Mouse (Mus musculus) hindbrain, embryonic 10.5 days (tissue): Measurements from ENCODE around the gene Fam160b1. TPM values are rescaled to one million over a fixed set of nuclear protein-coding genes. Genes with fewer than 3 reads are reported as not detected.

Source experiments
- DNase-seq: peaks from one replicate; pipeline ENCODE4 v3.0.0-alpha.2; 2017; ENCODE audit warnings: low spot score
- H3K27ac ChIP-seq: fragments of 300-500 bp; sonication (generic); 2 replicates; pipeline ENCODE4 v1.5.1; 2016; ENCODE audit warnings: mild to moderate bottlenecking, moderate library complexity
- H3K27me3 ChIP-seq: fragments of 300-500 bp; sonication (generic); 2 replicates; pipeline ENCODE4 v1.6.1; 2016; ENCODE audit warnings: mild to moderate bottlenecking; ENCODE audit not compliant: poor library complexity, insufficient read depth, severe bottlenecking
- H3K36me3 ChIP-seq: fragments of 300-500 bp; sonication (generic); 2 replicates; pipeline ENCODE4 v1.6.1; 2016; ENCODE audit warnings: mild to moderate bottlenecking, moderate library complexity
- H3K4me1 ChIP-seq: fragments of 300-500 bp; sonication (generic); replicated peaks from 2 replicates; pipeline ENCODE4 v1.6.1; 2016; ENCODE audit warnings: mild to moderate bottlenecking
- H3K4me3 ChIP-seq: fragments of 300-500 bp; sonication (generic); 2 replicates; pipeline ENCODE4 v1.5.1; 2016; ENCODE audit warnings: mild to moderate bottlenecking, moderate library complexity
- H3K9me3 ChIP-seq: fragments of 300-500 bp; sonication (generic); 2 replicates; pipeline ENCODE4 v1.6.1; 2016; ENCODE audit warnings: mild to moderate bottlenecking, moderate library complexity
- WGBS: fragments of 180-500 bp; shearing (Covaris S2); methylation state at CpG from one replicate; pipeline ENCODE4 v1.1.7; 2016; 5-methylcytosine and 5-hydroxymethylcytosine counted together
- polyA plus RNA-seq: library from polyadenylated mRNA; unstranded; fragments of >200 nt; fragmentation: Nextera tagmentation; extraction: Ambion mirVana; gene quantifications from 2 replicates; pipeline ENCODE4 v1.2.1, GENCODE M21; 2016

Fam160b1 gene
- polyA plus RNA-seq, 1 experiment from 2014 or later = 12.8 TPM

DNA sequence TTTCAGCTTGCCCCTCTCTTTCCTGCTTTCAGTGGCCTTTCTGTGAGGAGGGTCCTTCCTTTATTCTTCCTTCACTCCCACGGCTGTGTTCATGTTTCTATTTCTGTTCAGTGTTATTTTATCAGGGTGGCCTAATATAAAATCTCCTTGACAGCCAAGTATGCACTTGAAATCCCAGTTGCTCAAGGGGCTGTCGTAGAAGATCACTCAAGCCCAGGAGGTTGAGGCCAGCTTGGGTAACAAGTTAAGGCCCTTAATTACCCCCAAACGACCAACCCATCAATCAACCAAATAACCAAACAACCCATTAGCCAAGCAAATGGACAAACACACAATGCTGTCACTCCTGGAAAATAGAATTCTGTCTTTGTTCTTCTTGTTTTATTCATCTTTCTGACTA is 62.9 kb downstream of the Fam160b1 start:
- no peak overlapping the region for H3K4me3 ChIP-seq

DNA sequence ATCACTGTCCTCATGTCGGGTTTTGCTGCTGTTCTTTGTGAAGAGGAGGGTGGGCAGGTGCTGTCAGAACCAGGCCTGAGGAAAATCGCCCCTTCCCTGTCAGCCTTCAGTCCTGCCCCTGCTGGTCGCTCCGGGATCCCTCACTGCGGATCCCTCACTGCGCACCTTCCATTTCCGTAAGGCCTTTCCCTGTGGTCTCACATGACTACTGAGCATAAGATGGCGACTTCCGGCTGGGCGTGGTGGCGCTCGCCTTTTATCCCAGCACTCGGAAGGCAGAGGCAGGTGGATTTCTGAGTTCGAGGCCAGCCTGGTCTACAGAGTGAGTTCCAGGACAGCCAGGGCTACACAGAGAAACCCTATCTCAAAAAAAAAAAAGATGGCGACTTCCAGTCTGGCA is 64.8 kb downstream of the Fam160b1 start:
- H3K27me3 ChIP-seq = no peaks in the 10 kb centered on the region
- DNase-seq = no peak
- H3K9me3 ChIP-seq = no peaks in the 10 kb centered on the region
- H3K4me3 ChIP-seq = no peak overlapping the region
- no peaks in the 10 kb centered on the region for H3K4me1 ChIP-seq
- H3K36me3 ChIP-seq = no peaks in the 10 kb centered on the region
- H3K27ac ChIP-seq = no peak overlapping the region
- 95% methylated on average over 15 of the region's 15 CpGs for WGBS

More for the DNA sequence above, 62.9 kb downstream of the Fam160b1 start:
- no peak for DNase-seq
- H3K9me3 ChIP-seq = no peaks in the 10 kb centered on the region
- H3K27ac ChIP-seq = no peak overlapping the region
- no peaks in the 10 kb centered on the region for H3K27me3 ChIP-seq
- WGBS = 54% methylated on average over 3 of the region's 3 CpGs
- peaks cover 4% of the 10 kb centered on the region for H3K4me1 ChIP-seq
- no peaks in the 10 kb centered on the region for H3K36me3 ChIP-seq

DNA sequence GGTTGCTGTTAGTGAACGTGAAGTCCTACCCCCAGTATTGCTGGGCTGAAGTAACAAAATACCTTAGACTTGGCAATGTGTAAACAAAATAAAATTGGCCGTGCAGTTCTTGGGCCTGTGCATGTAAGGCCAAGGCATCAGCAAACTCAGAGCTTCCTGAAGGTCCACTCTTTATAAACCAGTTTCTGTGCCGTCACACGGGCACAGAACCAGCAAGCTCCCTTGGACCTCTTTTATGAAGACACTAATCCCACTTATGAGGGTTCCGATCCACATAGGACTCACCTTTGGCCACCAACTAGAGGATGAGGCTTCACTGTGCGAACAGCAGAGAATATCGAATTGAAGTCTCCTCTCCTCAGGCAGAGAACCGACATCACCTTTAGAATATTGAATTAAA is 66.4 kb downstream of the Fam160b1 start:
- no peak for DNase-seq
- H3K4me3 ChIP-seq = no peak overlapping the region
- 93% methylated on average over 8 of the region's 8 CpGs for WGBS
- no peaks in the 10 kb centered on the region for H3K27me3 ChIP-seq
- no peak overlapping the region for H3K27ac ChIP-seq
- no peaks in the 10 kb centered on the region for H3K36me3 ChIP-seq
- 0 out of 2 replicates have a peak, but pooled peaks cover 3% of the 10 kb centered on the region for H3K4me1 ChIP-seq
- H3K9me3 ChIP-seq = no peaks in the 10 kb centered on the region

DNA sequence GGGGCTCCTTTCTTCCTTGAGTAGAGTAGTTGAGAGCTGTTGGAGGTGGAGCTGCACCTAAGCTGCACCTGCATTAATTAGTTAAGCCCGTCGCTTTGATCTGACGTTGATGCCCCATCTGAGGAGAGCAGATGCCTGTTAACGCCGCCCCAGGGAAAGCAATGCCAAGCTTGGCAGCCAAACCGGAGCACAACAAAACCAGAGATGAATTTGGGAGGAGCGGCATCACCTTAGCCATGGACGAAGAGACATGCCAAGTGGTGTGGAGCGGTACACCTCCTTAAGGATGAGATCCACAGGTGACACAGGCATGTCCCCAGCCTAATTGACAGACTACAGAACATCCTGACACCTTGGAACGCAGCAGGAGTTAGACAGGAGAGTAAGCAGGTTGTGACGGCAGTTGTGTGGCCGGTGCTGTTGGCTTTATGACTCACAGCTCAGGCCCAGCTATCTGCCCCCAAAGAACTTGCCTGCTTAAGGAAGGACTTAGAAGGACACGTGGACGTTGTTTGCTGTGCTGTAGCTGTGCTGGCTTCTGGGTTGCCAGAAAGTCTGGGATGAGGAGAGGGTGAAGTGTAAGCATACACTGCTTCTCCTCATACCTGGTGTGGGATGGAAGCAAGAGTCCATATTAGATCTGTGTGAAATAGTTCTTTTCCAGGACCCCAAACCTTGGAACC is 67.4 kb downstream of the Fam160b1 start:
- H3K4me3 ChIP-seq = no peak overlapping the region
- no peaks in the 10 kb centered on the region for H3K36me3 ChIP-seq
- H3K27ac ChIP-seq = no peak overlapping the region
- no peaks in the 10 kb centered on the region for H3K9me3 ChIP-seq
- no peaks in the 10 kb centered on the region for H3K27me3 ChIP-seq
- DNase-seq = no peak
- 0 out of 2 replicates have a peak, but pooled peaks cover 3% of the 10 kb centered on the region for H3K4me1 ChIP-seq
- WGBS = 79% methylated on average over 14 of the region's 14 CpGs

DNA sequence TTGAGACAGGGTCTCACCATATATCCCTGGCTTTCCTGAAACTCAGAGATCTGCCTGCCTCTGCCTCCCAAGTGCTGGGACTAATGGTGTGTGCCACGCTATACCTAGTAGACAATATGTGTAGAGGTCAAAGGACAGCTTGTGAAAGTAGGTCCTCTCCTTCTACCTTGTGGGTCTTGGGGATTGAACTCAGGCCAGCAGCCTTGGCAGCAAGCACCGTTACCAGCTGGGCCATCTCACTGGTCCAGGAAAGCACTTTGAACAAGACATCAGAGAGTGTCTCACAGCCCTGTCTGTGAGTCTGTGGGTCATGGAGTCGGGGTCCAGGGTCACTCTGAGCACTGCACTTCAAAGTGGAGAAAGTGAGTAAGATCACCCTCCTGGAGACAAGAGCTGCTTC is 68.2 kb downstream of the Fam160b1 start:
- Histone ChIP-seq H3K4me1 (0 out of 2 replicates have a peak, but pooled peaks cover 3% of the 10 kb centered on the region), H3K36me3 (no peaks in the 10 kb centered on the region), H3K4me3 (no peak overlapping the region), H3K9me3 (no peaks in the 10 kb centered on the region), H3K27me3 (no peaks in the 10 kb centered on the region), H3K27ac (no peak overlapping the region)
- no peak for DNase-seq
- 86% methylated on average over 3 of the region's 3 CpGs for WGBS

DNA sequence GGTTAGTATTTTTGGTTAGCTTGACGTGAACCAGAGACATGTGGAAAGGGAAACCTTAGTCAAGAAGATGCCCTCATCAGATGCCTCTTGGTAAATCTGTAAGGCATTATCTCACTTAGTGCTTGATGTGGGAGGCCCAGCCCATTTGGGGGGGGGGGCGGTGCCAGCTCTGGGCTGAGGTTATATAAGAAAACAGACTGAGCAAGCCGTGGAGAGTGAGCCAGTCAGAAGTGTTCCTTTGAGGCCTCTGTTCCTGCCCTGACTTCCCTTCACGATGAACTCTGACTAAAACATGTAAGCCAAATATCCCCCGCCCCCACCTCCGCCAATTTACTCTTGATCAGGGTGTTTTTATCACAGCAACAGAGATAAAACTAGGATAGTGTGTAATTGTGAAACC is 69.4 kb downstream of the Fam160b1 start:
- Histone ChIP-seq H3K4me1 (0 out of 2 replicates have a peak, but pooled peaks cover 3% of the 10 kb centered on the region), H3K4me3 (no peak overlapping the region), H3K27me3 (no peaks in the 10 kb centered on the region), H3K9me3 (no peaks in the 10 kb centered on the region), H3K36me3 (no peaks in the 10 kb centered on the region), H3K27ac (no peak overlapping the region)
- no peak for DNase-seq
- WGBS = 78% methylated on average over 6 of the region's 6 CpGs

- DNase-seq = no peak
- Histone ChIP-seq H3K9me3 (no peaks in the 10 kb centered on the region), H3K27me3 (no peaks in the 10 kb centered on the region), H3K27ac (no peak overlapping the region), H3K4me3 (no peak overlapping the region), H3K4me1 (0 out of 2 replicates have a peak, but pooled peaks cover 3% of the 10 kb centered on the region), H3K36me3 (no peaks in the 10 kb centered on the region)
- 62% methylated on average over 6 of the region's 6 CpGs for WGBS
Measured at GRCm38 (mm10) chr19:57431476-57431875, 71.0 kb downstream of the Fam160b1 start.

DNA sequence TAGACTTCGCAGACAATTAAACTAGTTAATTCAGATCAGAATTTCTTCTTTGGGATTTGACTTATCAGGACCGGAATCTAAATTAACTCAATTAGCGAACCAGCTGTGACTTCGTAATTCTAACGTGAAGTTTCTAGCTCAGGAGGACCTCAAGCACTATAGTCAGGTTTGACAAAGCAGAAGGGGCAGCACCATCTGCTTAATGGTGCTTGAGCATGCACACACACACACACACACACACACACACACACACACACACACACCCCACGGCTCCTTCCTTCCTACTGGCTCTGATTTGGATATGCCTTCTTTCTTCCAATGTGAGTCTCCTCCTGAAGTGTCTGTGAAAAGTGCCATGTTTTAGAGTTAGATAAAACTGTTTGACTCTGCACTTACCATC is 73.5 kb downstream of the Fam160b1 start:
- DNase-seq = no peak
- H3K27ac ChIP-seq = no peak overlapping the region
- no peaks in the 10 kb centered on the region for H3K27me3 ChIP-seq
- H3K4me3 ChIP-seq = no peak overlapping the region
- 0 out of 2 replicates have a peak, but pooled peaks cover 3% of the 10 kb centered on the region for H3K4me1 ChIP-seq
- H3K36me3 ChIP-seq = no peaks in the 10 kb centered on the region
- WGBS = 79% methylated on average over 6 of the region's 6 CpGs
- no peaks in the 10 kb centered on the region for H3K9me3 ChIP-seq

GRCm38 (mm10) chr19:57436586-57437021 is 76.1 kb downstream of the Fam160b1 start:
- Histone ChIP-seq H3K4me1 (no peaks in the 10 kb centered on the region), H3K27me3 (no peaks in the 10 kb centered on the region), H3K36me3 (no peaks in the 10 kb centered on the region), H3K27ac (no peak overlapping the region), H3K4me3 (no peak overlapping the region), H3K9me3 (no peaks in the 10 kb centered on the region)
- no peak for DNase-seq
- WGBS = 90% methylated on average over 10 of the region's 10 CpGs

DNA sequence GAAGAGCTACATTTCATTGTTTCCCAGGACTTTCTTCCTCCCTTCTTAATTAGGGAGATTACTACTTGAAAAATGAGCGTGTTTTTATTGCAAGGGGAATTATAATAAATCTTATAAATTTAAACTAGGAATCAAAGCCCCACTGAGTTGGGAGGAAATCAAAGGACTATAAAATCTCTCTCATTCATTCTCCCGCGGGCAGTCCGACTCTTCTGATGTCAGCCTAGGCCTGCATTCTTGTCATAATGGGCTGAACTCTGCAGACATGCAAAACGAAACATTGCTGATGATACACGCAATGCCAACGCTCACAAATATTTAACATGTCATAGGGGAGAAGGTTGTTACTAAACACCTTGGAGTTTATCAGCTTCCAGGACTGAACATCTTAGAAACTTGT is 76.6 kb downstream of the Fam160b1 start:
- no peak for DNase-seq

More for the DNA sequence above, 76.6 kb downstream of the Fam160b1 start:
- Histone ChIP-seq H3K9me3 (no peaks in the 10 kb centered on the region), H3K27ac (no peak overlapping the region), H3K27me3 (no peaks in the 10 kb centered on the region), H3K4me3 (no peak overlapping the region), H3K36me3 (no peaks in the 10 kb centered on the region), H3K4me1 (no peaks in the 10 kb centered on the region)
- WGBS = 92% methylated on average over 7 of the region's 7 CpGs

Other genes starting within 250 kb of the Fam160b1 start
- gene Ablim1, start 45.8 kb upstream of the Fam160b1 start, polyA plus RNA-seq = 16.1 and 17.7 TPM in 2 replicates
- 19.3 and 21.2 TPM in 2 replicates for gene Trub1, start 92.2 kb downstream of the Fam160b1 start, polyA plus RNA-seq